ENCODE assay signal across 9 mouse cellular contexts in the genomic region with DNA sequence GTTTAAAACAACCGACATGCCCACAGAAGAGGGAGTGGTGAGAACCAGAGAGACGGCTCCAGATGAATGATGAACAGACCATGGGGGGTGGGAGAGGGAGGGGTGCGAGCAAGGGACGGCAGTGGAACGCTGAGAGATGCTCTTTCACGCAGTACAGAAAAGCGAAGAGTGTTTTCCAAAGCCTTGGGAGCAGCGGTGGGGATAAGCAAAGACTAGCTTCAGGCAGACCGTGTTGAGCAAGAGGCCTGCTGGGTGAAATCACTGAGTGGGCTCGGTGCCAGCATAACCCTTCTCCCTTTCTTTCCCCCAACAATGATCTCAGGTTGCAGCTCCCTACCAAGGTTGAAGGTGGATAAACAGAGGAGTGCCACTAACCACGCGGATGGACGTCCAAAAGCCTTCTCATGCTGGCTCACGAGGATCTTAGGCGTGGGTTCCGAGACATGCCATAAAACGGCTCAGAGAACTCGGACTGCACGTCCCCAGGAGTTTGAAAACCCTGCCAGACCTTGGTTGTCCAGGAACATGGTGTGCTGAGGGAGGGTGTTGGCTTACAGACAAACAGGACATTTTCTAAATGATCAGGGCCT.
A peak's percentile ranks its signal among the peaks of the same experiment; 100 is the strongest.
DNase-seq lines count a peak whose midpoint lies in the region; ATAC-seq and TF ChIP-seq lines count a peak whose summit lies in the region.
"Had no signal": no experiment of that assay in that cellular context is flagged by ENCODE, and none has a peak within 500 bp of the region (broad histone marks: within the 10 kb centered on the region; RNA-seq: fewer than 3 reads in every experiment).

No protein-coding gene starts in this region.

- H3K9me3 ChIP-seq in midbrain, postnatal 0 days (ENCODE audit: low read length): no peaks in the 10 kb centered on the region
- no peaks in the 10 kb centered on the region for H3K9me3 ChIP-seq in midbrain, embryonic 16.5 days (replicated peaks; ENCODE audit: control insufficient read depth, low read length, poor library complexity, severe bottlenecking)
- no peaks in the 10 kb centered on the region for H3K9me3 ChIP-seq in forebrain, postnatal 0 days (ENCODE audit: low read length)
- no peaks in the 10 kb centered on the region for H3K9me3 ChIP-seq in midbrain, embryonic 11.5 days (ENCODE audit: control insufficient read depth, low read length)
- H3K9me3 ChIP-seq: liver, embryonic 13.5 days had no signal

- no peak overlapping the region for H3K27ac ChIP-seq in midbrain, postnatal 0 days (ENCODE audit: low read depth, low read length)
- no peak overlapping the region for H3K27ac ChIP-seq in midbrain, embryonic 16.5 days (ENCODE audit: low read length)
- H3K27ac ChIP-seq in forebrain, postnatal 0 days (ENCODE audit: low read depth, low read length): peak overlapping the region; percentile 10; the same call in 1 of the 2 replicates
- H3K27ac ChIP-seq in midbrain, embryonic 11.5 days (ENCODE audit: low read depth, low read length): no peak overlapping the region
- H3K27ac ChIP-seq: liver, embryonic 13.5 days had no signal

- H3K9ac ChIP-seq in midbrain, postnatal 0 days (replicated peaks; ENCODE audit: low read length, poor library complexity, severe bottlenecking): no peak overlapping the region
- no peak overlapping the region for H3K9ac ChIP-seq in midbrain, embryonic 16.5 days (ENCODE audit: low read depth, low read length)
- no peak overlapping the region for H3K9ac ChIP-seq in forebrain, postnatal 0 days
- H3K9ac ChIP-seq in midbrain, embryonic 11.5 days (ENCODE audit: low read length): no peak overlapping the region
- H3K9ac ChIP-seq: liver, embryonic 13.5 days had no signal

- peak; percentile 44 for DNase-seq in midbrain, postnatal 0 days (ENCODE audit: low spot score)
- DNase-seq in forebrain, postnatal 0 days: peak; percentile 27
- peak; percentile 7 to 43 for DNase-seq in kidney, adult 8-10 months
- DNase-seq in frontal cortex, postnatal 10 days (ENCODE audit: low spot score in 2 of 2): no peak
- no peak for DNase-seq in spleen, adult 18-20 months
- no peak for DNase-seq in midbrain, embryonic 11.5 days (ENCODE audit: low spot score, missing footprints)
- DNase-seq: liver, embryonic 13.5 days had no signal

- 52% methylated on average over 19 of the region's 19 CpGs for WGBS in midbrain, postnatal 0 days
- 57% methylated on average over 19 of the region's 19 CpGs for WGBS in midbrain, embryonic 16.5 days
- 42% methylated on average over 19 of the region's 19 CpGs for WGBS in forebrain, postnatal 0 days
- WGBS in midbrain, embryonic 11.5 days: 79% methylated on average over 19 of the region's 19 CpGs

- H3K27me3 ChIP-seq in midbrain, postnatal 0 days (ENCODE audit: insufficient read depth, low read length): no peaks in the 10 kb centered on the region
- no peaks in the 10 kb centered on the region for H3K27me3 ChIP-seq in midbrain, embryonic 16.5 days (ENCODE audit: control insufficient read depth, insufficient read depth, low read depth, low read length)
- H3K27me3 ChIP-seq in forebrain, postnatal 0 days (ENCODE audit: insufficient read depth, low read length): no peaks in the 10 kb centered on the region
- no peaks in the 10 kb centered on the region for H3K27me3 ChIP-seq in midbrain, embryonic 11.5 days (ENCODE audit: control insufficient read depth, insufficient read depth, low read length)
- H3K27me3 ChIP-seq: liver, embryonic 13.5 days had no signal

- ATAC-seq in midbrain, postnatal 0 days (ENCODE audit: low FRiP score): no peak
- no peak for ATAC-seq in midbrain, embryonic 16.5 days
- ATAC-seq in forebrain, postnatal 0 days: peak; percentile 40
- peak; percentile 52; the same call in 1 of the 2 replicates for ATAC-seq in megakaryocyte progenitor cell, adult 5-6 weeks (replicated peaks; ENCODE audit: poor library complexity)
- no peak for ATAC-seq in midbrain, embryonic 11.5 days (ENCODE audit: low FRiP score)

- no peak overlapping the region for H3K4me3 ChIP-seq in midbrain, postnatal 0 days (ENCODE audit: low read depth, low read length)
- no peak overlapping the region for H3K4me3 ChIP-seq in midbrain, embryonic 16.5 days (ENCODE audit: low read depth, low read length)
- H3K4me3 ChIP-seq in forebrain, postnatal 0 days (ENCODE audit: low read depth, low read length): no peak overlapping the region
- H3K4me3 ChIP-seq in midbrain, embryonic 11.5 days (ENCODE audit: low read depth, low read length): no peak overlapping the region
- H3K4me3 ChIP-seq: liver, embryonic 13.5 days had no signal

- H3K36me3 ChIP-seq in midbrain, postnatal 0 days (ENCODE audit: insufficient read depth, low read length): no peaks in the 10 kb centered on the region
- H3K36me3 ChIP-seq in midbrain, embryonic 16.5 days (ENCODE audit: control insufficient read depth, insufficient read depth, low read length): no peaks in the 10 kb centered on the region
- H3K36me3 ChIP-seq in forebrain, postnatal 0 days (ENCODE audit: insufficient read depth): no peaks in the 10 kb centered on the region
- H3K36me3 ChIP-seq in midbrain, embryonic 11.5 days (ENCODE audit: control insufficient read depth, insufficient read depth, low read length): no peaks in the 10 kb centered on the region
- H3K36me3 ChIP-seq: liver, embryonic 13.5 days had no signal

- no peaks in the 10 kb centered on the region for H3K4me1 ChIP-seq in midbrain, postnatal 0 days (ENCODE audit: insufficient read depth, low read length)
- 0 out of 2 replicates have a peak, but pooled peaks cover 2% of the 10 kb centered on the region for H3K4me1 ChIP-seq in midbrain, embryonic 16.5 days (ENCODE audit: control insufficient read depth, insufficient read depth, low read length)
- H3K4me1 ChIP-seq in forebrain, postnatal 0 days (ENCODE audit: insufficient read depth): no peaks in the 10 kb centered on the region
- H3K4me1 ChIP-seq in midbrain, embryonic 11.5 days (ENCODE audit: control insufficient read depth, insufficient read depth, low read length): no peaks in the 10 kb centered on the region
- H3K4me1 ChIP-seq: liver, embryonic 13.5 days had no signal

- no peak for TF ChIP-seq CTCF in midbrain, postnatal 0 days (IDR thresholded peaks at IDR 0.05)
- TF ChIP-seq CTCF in forebrain, postnatal 0 days (IDR thresholded peaks at IDR 0.05; ENCODE audit: low read depth): no peak

- H3K4me2 ChIP-seq in midbrain, postnatal 0 days (ENCODE audit: low read depth, low read length, poor library complexity, severe bottlenecking): no peak overlapping the region
- no peak overlapping the region for H3K4me2 ChIP-seq in midbrain, embryonic 16.5 days (ENCODE audit: low read length)
- H3K4me2 ChIP-seq in forebrain, postnatal 0 days (ENCODE audit: low read depth): no peak overlapping the region
- no peak overlapping the region for H3K4me2 ChIP-seq in midbrain, embryonic 11.5 days
- H3K4me2 ChIP-seq: liver, embryonic 13.5 days had no signal

Comparison
In these comparisons a context has a peak if more than half of its experiments do, and no peak if none do; other contexts are left out.
1. DNase-seq: peak in midbrain, postnatal 0 days (single experiment), forebrain, postnatal 0 days (single experiment) and kidney, adult 8-10 months (2 of 2); none in frontal cortex, postnatal 10 days (0 of 2), spleen, adult 18-20 months (0 of 2) and midbrain, embryonic 11.5 days (single experiment).
2. ATAC-seq: peak in forebrain, postnatal 0 days (single experiment) and megakaryocyte progenitor cell, adult 5-6 weeks (single experiment); none in midbrain, postnatal 0 days (single experiment), midbrain, embryonic 16.5 days (single experiment) and midbrain, embryonic 11.5 days (single experiment).